Mouse (Mus musculus) kidney, embryonic 14.5 days (tissue): ENCODE data around the gene Iqschfp. TPM values are rescaled to one million over a fixed set of nuclear protein-coding genes. Genes with fewer than 3 reads are reported as not detected.

ENCODE experiments used
- ATAC-seq: fragments of 200-750 bp; cut with Nextera tagmentation; 2 replicates; pipeline ENCODE4 v1.8.0; 2017; ENCODE audit warnings: moderate number of reproducible peaks, mild to moderate bottlenecking, moderate TSS enrichment, moderate library complexity; ENCODE audit not compliant: low FRiP score, low TSS enrichment
- H3K27ac ChIP-seq: fragments of 300-500 bp; sonication (generic); 2 replicates; pipeline ENCODE4 v1.5.1; 2014; ENCODE audit warnings: low read depth, mild to moderate bottlenecking, low read length, moderate library complexity, mixed read lengths
- H3K27me3 ChIP-seq: fragments of 300-500 bp; sonication (generic); 2 replicates; pipeline ENCODE4 v1.6.1; 2014; ENCODE audit warnings: mild to moderate bottlenecking, low read length; ENCODE audit not compliant: control insufficient read depth, insufficient read depth
- H3K36me3 ChIP-seq: fragments of 300-500 bp; sonication (generic); 2 replicates; pipeline ENCODE4 v1.6.1; 2014; ENCODE audit warnings: low read length, mixed read lengths; ENCODE audit not compliant: control insufficient read depth, insufficient read depth
- H3K4me1 ChIP-seq: fragments of 300-500 bp; sonication (generic); 2 replicates; pipeline ENCODE4 v1.6.1; 2014; ENCODE audit warnings: low read length, mixed read lengths; ENCODE audit not compliant: control insufficient read depth, insufficient read depth
- H3K4me2 ChIP-seq: fragments of 300-500 bp; sonication (generic); replicated peaks from 2 replicates; pipeline ENCODE4 v1.6.1; 2014; ENCODE audit warnings: low read depth, mild to moderate bottlenecking, low read length
- H3K4me3 ChIP-seq: fragments of 300-500 bp; sonication (generic); 2 replicates; pipeline ENCODE4 v1.5.1; 2014; ENCODE audit warnings: mild to moderate bottlenecking, low read length
- H3K9ac ChIP-seq: fragments of 300-500 bp; sonication (generic); 2 replicates; pipeline ENCODE4 v1.6.1; 2014; ENCODE audit warnings: low read depth, mild to moderate bottlenecking, low read length, moderate library complexity
- H3K9me3 ChIP-seq: fragments of 300-500 bp; sonication (generic); 2 replicates; pipeline ENCODE4 v1.6.1; 2016; ENCODE audit warnings: low read length; ENCODE audit not compliant: control insufficient read depth
- WGBS: fragments of 180-500 bp; shearing (Covaris S2); extraction: QIAGEN DNeasy Blood & Tissue Kit; methylation state at CpG from one replicate; pipeline ENCODE4 v1.1.7; 2014; 5-methylcytosine and 5-hydroxymethylcytosine counted together
- polyA plus RNA-seq: library from polyadenylated mRNA; unstranded; fragments of >200 nt; fragmentation: Nextera tagmentation; extraction: Ambion mirVana; gene quantifications from 2 replicates; pipeline ENCODE4 v1.2.1, GENCODE M21; 2014

The Iqschfp gene
- polyA plus RNA-seq, 1 experiment from 2014 or later: not detected

DNA sequence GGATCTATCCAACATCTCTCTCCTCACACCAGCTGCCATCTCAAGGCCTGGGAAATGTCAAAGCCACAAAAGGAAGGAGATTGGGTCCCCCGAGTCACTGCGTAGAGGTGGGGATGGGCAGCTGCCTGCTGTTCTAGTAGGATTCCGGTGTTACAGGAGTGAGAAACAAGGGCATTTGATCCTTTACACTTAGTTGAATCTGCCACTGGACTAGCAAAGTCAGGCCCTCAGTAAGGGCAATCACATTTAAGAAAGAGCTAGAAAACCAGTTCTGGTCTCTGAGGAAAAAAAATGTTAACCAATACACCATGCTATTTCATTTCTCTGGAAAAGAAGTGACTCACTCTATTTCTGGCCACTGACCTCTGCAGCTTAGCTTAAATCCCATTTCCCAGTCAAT lies 738.8 kb downstream of the Iqschfp start:
- no peak overlapping the region for H3K27ac ChIP-seq
- WGBS: 72% methylated on average over 3 of the region's 3 CpGs
- ATAC-seq: no peak
- no peak overlapping the region for H3K4me2 ChIP-seq
- no peaks in the 10 kb centered on the region for H3K9me3 ChIP-seq
- no peaks in the 10 kb centered on the region for H3K36me3 ChIP-seq
- no peaks in the 10 kb centered on the region for H3K27me3 ChIP-seq
- no peaks in the 10 kb centered on the region for H3K4me1 ChIP-seq
- no peak overlapping the region for H3K9ac ChIP-seq
- no peak overlapping the region for H3K4me3 ChIP-seq

- Histone ChIP-seq H3K4me1 (no peaks in the 10 kb centered on the region), H3K27me3 (no peaks in the 10 kb centered on the region), H3K9ac (no peak overlapping the region), H3K4me2 (no peak overlapping the region), H3K4me3 (no peak overlapping the region), H3K27ac (no peak overlapping the region), H3K9me3 (no peaks in the 10 kb centered on the region), H3K36me3 (no peaks in the 10 kb centered on the region)
- no peak for ATAC-seq
- 75% methylated on average over 3 of the region's 3 CpGs for WGBS
These were observed 740.7 kb downstream of the Iqschfp start for GRCm38 (mm10) chr3:68632714-68633113.

DNA sequence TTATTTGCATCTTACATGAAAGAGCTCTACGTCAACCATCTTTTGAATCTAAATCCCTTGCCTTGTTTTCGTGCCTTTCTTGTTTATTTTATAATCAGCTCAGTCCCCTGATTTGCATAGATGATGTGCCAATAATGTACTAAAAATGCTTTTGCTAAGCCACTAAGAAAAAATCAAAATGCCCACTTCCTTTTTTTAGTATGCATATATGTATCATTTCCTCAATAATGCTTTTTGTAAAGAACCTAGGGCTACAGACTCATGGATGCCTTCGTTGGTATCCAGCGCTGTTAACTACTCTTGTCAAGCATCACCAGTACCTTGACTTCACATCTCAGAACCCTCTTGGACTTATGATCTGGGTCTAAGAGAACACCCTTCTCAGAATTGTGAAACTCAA lies 741.5 kb downstream of the Iqschfp start:
- Histone ChIP-seq H3K4me2 (no peak overlapping the region), H3K4me3 (no peak overlapping the region), H3K9me3 (no peaks in the 10 kb centered on the region), H3K4me1 (no peaks in the 10 kb centered on the region), H3K36me3 (no peaks in the 10 kb centered on the region), H3K9ac (no peak overlapping the region), H3K27ac (no peak overlapping the region), H3K27me3 (no peaks in the 10 kb centered on the region)
- WGBS: 95% methylated on average over 4 of the region's 4 CpGs
- no peak for ATAC-seq

DNA sequence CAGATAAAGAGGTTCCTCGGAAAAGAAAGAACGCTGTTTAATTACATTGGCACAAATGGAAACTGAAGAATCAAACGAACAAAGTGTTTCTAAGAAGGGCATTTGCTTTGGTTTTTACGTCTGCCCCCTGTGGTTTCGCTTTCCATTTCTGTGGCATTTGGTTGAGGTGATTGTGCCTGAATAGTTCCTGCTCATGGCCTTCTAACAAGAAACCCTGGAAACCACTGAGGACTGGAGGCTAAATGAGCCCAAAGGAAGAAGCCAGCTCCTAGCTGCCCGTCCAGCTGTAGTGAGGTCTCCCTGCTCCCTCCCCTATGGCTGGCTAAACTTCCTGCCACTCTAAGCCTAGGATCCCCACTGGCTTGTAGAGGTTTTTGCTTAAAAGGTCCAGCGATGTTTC lies 745.9 kb downstream of the Iqschfp start:
- H3K36me3 ChIP-seq: no peaks in the 10 kb centered on the region
- no peak for ATAC-seq
- no peaks in the 10 kb centered on the region for H3K27me3 ChIP-seq
- no peak overlapping the region for H3K4me3 ChIP-seq
- H3K9me3 ChIP-seq: no peaks in the 10 kb centered on the region
- no peak overlapping the region for H3K9ac ChIP-seq
- 40% methylated on average over 7 of the region's 7 CpGs for WGBS
- no peak overlapping the region for H3K27ac ChIP-seq
- H3K4me1 ChIP-seq: no peaks in the 10 kb centered on the region
- no peak overlapping the region for H3K4me2 ChIP-seq

- Histone ChIP-seq H3K9ac (no peak overlapping the region), H3K27ac (no peak overlapping the region), H3K36me3 (no peaks in the 10 kb centered on the region), H3K4me1 (no peaks in the 10 kb centered on the region), H3K4me2 (no peak overlapping the region), H3K4me3 (no peak overlapping the region), H3K27me3 (no peaks in the 10 kb centered on the region), H3K9me3 (0 out of 2 replicates have a peak, but pooled peaks cover 4% of the 10 kb centered on the region)
- no peak for ATAC-seq
- WGBS: 97% methylated on average over 1 of the region's 1 CpGs
These were observed 746.7 kb downstream of the Iqschfp start for GRCm38 (mm10) chr3:68638703-68639102.

DNA sequence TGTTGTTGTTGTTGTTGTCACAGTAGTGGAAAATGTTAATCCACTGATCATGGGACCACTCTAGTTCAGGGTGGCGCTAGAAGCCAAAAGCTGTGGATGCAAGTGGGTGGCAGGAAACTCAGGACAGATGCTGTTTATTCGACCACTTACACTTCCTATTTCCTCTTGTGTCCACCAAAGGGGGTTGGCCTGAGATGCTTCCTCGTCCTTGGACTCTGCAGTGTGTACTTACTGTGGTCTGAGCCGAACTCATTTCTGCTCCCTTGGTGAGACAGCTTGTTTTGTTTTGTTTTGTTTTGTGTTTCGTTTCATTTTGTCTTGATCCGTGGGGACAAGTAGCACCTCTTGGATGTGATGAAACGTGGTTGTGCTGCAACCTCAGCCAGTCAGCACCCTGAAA lies 750.9 kb downstream of the Iqschfp start:
- H3K4me2 ChIP-seq: no peak overlapping the region
- 0 out of 2 replicates have a peak, but pooled peaks cover 5% of the 10 kb centered on the region for H3K4me1 ChIP-seq
- H3K36me3 ChIP-seq: no peaks in the 10 kb centered on the region
- no peaks in the 10 kb centered on the region for H3K27me3 ChIP-seq
- no peak overlapping the region for H3K9ac ChIP-seq
- H3K4me3 ChIP-seq: no peak overlapping the region
- WGBS: 84% methylated on average over 7 of the region's 7 CpGs
- 0 out of 2 replicates have a peak, but pooled peaks cover 4% of the 10 kb centered on the region for H3K9me3 ChIP-seq
- H3K27ac ChIP-seq: no peak overlapping the region
- no peak for ATAC-seq

GRCm38 (mm10) chr3:68646387-68647130 lies 754.5 kb downstream of the Iqschfp start:
- no peak overlapping the region for H3K27ac ChIP-seq
- no peak for ATAC-seq

DNA sequence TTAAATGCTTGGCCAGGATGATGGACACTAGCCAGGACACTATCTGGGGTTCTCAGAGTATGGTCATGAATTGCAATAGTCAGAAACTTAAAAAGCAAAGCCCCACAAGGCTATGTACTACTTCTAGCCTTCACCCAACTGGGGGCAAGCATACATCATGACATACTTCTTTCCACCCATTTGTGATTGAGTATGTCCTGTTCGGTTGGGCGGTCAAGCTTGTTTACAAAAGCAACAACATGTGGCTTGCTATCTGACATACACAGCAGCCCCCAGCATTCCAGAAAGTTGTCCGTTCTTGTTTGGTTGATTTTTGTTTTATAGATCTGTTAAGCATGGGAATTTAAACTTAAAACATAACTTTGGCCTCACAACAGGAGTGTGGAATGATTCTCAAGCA lies 755.2 kb downstream of the Iqschfp start:
- peak; percentile 63; the same call in 1 of the 2 replicates for ATAC-seq
- 42% methylated on average over 3 of the region's 3 CpGs for WGBS
- no peaks in the 10 kb centered on the region for H3K27me3 ChIP-seq

More at GRCm38 (mm10) chr3:68646387-68647130, 754.5 kb downstream of the Iqschfp start:
- Histone ChIP-seq H3K9ac (no peak overlapping the region), H3K4me3 (no peak overlapping the region), H3K27me3 (no peaks in the 10 kb centered on the region), H3K36me3 (no peaks in the 10 kb centered on the region), H3K4me1 (0 out of 2 replicates have a peak, but pooled peaks cover 5% of the 10 kb centered on the region), H3K9me3 (0 out of 2 replicates have a peak, but pooled peaks cover 4% of the 10 kb centered on the region), H3K4me2 (no peak overlapping the region)
- 81% methylated on average over 6 of the region's 6 CpGs for WGBS

GRCm38 (mm10) chr3:68650251-68650650 lies 758.2 kb downstream of the Iqschfp start:
- ATAC-seq: no peak
- Histone ChIP-seq H3K27me3 (no peaks in the 10 kb centered on the region), H3K9ac (no peak overlapping the region), H3K4me1 (0 out of 2 replicates have a peak, but pooled peaks cover 5% of the 10 kb centered on the region), H3K4me2 (no peak overlapping the region), H3K4me3 (no peak overlapping the region), H3K9me3 (no peaks in the 10 kb centered on the region), H3K36me3 (no peaks in the 10 kb centered on the region), H3K27ac (no peak overlapping the region)
- WGBS: 87% methylated on average over 3 of the region's 3 CpGs

More for the DNA sequence above, 755.2 kb downstream of the Iqschfp start:
- no peak overlapping the region for H3K27ac ChIP-seq
- H3K36me3 ChIP-seq: no peaks in the 10 kb centered on the region
- no peak overlapping the region for H3K4me3 ChIP-seq
- H3K9me3 ChIP-seq: 0 out of 2 replicates have a peak, but pooled peaks cover 4% of the 10 kb centered on the region
- H3K9ac ChIP-seq: no peak overlapping the region
- H3K4me2 ChIP-seq: no peak overlapping the region
- 0 out of 2 replicates have a peak, but pooled peaks cover 5% of the 10 kb centered on the region for H3K4me1 ChIP-seq
